Mouse (Mus musculus): ENCODE measurements at regions not wholly inside any gene's neighbourhood (a gene's known extent, or its start where the extent isn't known, plus 50 kb on each side); places are given as distances from the start of the nearest gene placed in this dataset.

DNA sequence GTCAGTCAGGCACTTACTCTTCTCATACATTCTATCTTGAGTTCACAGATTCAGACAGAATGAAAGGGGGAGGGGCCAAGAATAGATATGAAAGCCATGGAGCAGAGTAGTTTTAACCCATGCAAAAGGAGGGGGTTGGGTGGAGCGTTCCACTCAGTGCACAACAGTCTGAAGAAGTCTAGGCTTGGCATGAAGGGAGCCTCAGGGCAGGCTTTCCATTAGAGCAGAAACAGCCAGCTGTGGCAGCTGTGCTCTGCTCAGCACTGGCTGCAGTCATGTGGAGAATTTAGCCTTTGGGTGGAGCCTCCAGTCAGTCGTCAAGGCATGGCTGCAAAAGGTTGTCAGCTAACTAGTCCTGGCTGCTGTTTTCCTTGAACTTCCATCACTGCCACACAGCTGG is 201.3 kb upstream of the Slc35b3 start:
- DNase-seq (ENCODE audit: low read depth, low spot score): no peak

DNA sequence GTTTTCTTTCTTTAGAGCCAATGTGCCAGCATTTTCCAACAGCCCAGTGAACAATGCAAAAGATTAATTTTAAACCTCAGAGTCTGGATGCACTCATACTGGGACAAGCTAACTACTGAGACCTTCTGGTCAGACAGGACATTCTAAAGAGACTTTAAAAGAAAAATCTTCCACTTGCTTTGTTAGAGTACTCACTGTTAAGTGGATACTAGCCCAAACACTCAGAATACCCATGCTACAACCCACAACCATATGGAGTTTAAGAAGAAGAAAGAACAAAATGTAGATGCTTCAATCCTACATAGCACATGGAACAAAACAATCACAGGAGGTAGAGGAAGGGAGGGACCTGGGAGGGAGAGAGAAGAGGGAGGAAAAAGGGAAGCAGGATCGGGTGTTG is 167.3 kb upstream of the Slc35b3 start:
- DNase-seq (ENCODE audit: low read depth, low spot score): no peak

DNA sequence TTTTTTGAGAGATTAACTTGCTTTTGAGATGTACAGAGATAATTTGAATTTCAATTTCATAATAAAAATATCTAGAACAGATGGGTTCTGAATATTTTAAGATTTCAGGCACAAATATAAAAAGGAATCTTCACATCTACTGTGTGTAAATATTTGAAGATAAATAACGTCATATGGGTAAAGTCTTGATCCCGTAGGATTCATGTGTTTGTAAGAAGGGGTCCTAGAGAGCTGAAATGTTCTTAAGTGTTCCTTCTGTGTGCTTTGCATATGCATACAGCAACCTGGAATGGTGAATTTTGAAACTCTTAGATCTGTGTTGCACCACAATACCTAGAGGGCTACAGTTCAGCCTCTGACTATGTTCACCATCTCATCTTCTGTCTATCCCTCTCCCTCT is 131.4 kb upstream of the Slc35b3 start:
- no peak for DNase-seq (ENCODE audit: low read depth, low spot score)

DNA sequence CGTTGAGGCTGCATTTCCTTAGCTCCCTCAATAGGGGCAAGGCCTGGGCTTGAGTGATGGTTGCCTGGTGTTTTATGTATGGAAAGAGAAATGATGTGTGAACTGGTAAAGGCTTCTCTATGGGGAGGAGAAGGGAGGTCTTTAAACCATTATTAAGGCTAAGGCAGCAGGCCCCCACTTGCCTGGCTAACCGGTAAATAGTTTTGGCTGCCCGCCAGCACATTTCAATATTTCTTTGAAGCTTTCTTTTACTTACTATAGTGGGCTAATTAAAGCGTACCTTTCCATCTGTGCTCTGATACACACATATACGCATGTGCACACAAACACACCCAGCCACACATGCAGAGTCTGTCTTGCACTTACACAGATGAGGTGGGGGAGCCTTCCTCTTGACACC is 123.9 kb upstream of the Slc35b3 start:
- no peak for DNase-seq (ENCODE audit: low read depth, low spot score)

DNA sequence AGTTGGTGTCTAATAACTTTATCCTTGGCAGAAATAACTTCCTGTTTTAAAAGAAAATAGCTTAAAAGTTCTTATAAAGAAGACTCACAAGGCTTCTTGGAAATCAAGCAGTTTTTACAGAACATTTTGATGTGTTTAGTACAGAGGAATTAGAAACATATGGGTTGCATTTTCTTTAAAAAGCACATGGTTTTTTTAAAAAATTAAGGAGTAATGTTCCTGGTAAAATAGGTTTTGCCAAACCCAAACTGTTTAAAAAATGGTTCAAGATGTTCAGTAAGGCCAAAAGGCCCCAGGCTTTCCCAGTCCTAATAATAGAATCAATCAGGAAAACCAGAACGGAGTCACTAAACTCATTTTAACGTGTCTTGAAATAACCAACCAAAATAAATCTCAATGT is 113.5 kb upstream of the Slc35b3 start:
- no peak for DNase-seq (ENCODE audit: low read depth, low spot score)

DNA sequence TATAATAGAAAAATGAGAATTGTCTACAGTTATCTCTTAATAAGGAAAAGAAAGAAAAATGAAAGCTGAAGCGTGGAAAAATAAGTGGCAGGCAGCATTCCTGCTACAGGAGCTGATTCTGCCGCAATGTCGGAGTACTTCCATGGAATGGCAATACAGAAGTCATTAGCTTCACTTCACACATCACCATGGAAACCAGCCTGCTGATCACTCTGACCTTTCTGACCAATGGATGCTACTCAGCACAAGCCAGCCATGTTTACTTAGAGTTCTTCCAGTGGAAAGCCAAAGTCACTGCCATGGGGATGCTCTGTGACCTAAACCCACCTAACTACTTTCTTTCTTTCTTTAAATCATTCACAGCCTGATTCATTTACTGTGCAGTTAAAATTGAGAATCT is 71.6 kb upstream of the Slc35b3 start:
- DNase-seq (ENCODE audit: low read depth, low spot score): no peak

DNA sequence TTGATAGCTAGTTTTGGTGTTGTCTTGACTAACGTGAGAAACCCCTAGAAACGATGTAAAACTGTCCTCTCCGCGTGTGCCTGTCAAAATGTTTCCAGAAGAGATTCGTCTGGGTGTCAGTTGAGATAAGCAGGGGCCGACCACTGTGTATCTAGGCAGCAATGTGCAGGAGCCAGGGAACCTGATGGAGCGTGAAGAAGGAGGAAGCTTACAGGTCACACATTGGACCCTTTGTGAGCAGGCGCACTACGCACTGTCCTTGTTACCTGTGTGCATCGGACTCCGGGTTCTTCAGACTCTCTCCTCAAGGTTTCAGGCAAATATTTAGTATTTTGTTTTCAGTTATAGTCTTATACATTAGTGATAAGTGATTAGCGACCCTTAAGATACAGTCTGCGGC is 59.5 kb upstream of the Slc35b3 start:
- DNase-seq (ENCODE audit: low read depth, low spot score): no peak

DNA sequence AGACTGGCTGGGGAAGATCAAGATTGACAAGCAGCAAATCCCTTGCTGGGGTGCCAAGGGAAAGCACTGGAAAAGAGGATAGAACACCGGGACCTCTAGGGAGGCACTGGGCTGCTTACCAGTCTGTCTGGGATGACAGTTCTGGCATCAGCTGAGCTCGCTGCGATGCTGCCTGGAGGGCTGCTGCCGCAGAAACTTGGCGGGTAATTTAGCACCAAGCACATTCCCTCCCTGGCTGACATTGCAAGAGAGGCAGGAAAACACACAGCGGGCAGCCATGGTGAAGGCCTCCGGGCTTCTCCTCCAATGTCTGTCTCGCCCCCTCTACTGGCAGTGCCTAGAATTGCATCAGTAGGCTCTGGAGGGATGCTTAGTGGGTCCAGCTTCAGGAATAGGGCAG is 51.0 kb upstream of the Slc35b3 start:
- peak; percentile 57 for DNase-seq (ENCODE audit: low read depth, low spot score)
